Mouse (Mus musculus) lung, embryonic 15.5 days (tissue): ENCODE data around the gene Rnf44. TPM values are rescaled to one million over a fixed set of nuclear protein-coding genes. Genes with fewer than 3 reads are reported as not detected.

Experiments used
- ATAC-seq: fragments of 200-750 bp; cut with Nextera tagmentation; 2 replicates; pipeline ENCODE4 v1.8.0; 2017; ENCODE audit warnings: moderate number of reproducible peaks, borderline replicate concordance; ENCODE audit not compliant: low FRiP score, low TSS enrichment; ENCODE audit errors: extremely low read depth
- H3K27ac ChIP-seq: fragments of 300-500 bp; sonication (generic); 2 replicates; pipeline ENCODE4 v1.5.1; 2015; ENCODE audit warnings: moderate library complexity, mild to moderate bottlenecking, inconsistent platforms
- H3K27me3 ChIP-seq: fragments of 300-500 bp; sonication (generic); 2 replicates; pipeline ENCODE4 v1.6.1; 2015; ENCODE audit warnings: inconsistent platforms
- H3K36me3 ChIP-seq: fragments of 300-500 bp; sonication (generic); 2 replicates; pipeline ENCODE4 v1.6.1; 2015; ENCODE audit warnings: inconsistent platforms
- H3K4me1 ChIP-seq: fragments of 300-500 bp; sonication (generic); 2 replicates; pipeline ENCODE4 v1.6.1; 2015; ENCODE audit warnings: inconsistent platforms
- H3K4me2 ChIP-seq: fragments of 300-500 bp; sonication (generic); 2 replicates; pipeline ENCODE4 v1.6.1; 2015; ENCODE audit warnings: inconsistent platforms, mild to moderate bottlenecking, moderate library complexity
- H3K4me3 ChIP-seq: fragments of 300-500 bp; sonication (generic); 2 replicates; pipeline ENCODE4 v1.5.1; 2015; ENCODE audit warnings: mild to moderate bottlenecking, inconsistent platforms
- H3K9ac ChIP-seq: fragments of 300-500 bp; sonication (generic); 2 replicates; pipeline ENCODE4 v1.6.1; 2015; ENCODE audit warnings: inconsistent platforms
- H3K9me3 ChIP-seq: fragments of 300-500 bp; sonication (generic); 2 replicates; pipeline ENCODE4 v1.6.1; 2016; ENCODE audit warnings: inconsistent platforms
- WGBS: fragments of 180-500 bp; shearing (Covaris S2); methylation state at CpG from one replicate; pipeline ENCODE4 v1.1.7; 2015; 5-methylcytosine and 5-hydroxymethylcytosine counted together
- polyA plus RNA-seq: library from polyadenylated mRNA; unstranded; fragments of >200 nt; fragmentation: Nextera tagmentation; extraction: Ambion mirVana; gene quantifications from 2 replicates; pipeline ENCODE4 v1.2.1, GENCODE M21; 2015

The Rnf44 gene
- 52.2 and 53.0 TPM in 2 replicates for polyA plus RNA-seq

DNA sequence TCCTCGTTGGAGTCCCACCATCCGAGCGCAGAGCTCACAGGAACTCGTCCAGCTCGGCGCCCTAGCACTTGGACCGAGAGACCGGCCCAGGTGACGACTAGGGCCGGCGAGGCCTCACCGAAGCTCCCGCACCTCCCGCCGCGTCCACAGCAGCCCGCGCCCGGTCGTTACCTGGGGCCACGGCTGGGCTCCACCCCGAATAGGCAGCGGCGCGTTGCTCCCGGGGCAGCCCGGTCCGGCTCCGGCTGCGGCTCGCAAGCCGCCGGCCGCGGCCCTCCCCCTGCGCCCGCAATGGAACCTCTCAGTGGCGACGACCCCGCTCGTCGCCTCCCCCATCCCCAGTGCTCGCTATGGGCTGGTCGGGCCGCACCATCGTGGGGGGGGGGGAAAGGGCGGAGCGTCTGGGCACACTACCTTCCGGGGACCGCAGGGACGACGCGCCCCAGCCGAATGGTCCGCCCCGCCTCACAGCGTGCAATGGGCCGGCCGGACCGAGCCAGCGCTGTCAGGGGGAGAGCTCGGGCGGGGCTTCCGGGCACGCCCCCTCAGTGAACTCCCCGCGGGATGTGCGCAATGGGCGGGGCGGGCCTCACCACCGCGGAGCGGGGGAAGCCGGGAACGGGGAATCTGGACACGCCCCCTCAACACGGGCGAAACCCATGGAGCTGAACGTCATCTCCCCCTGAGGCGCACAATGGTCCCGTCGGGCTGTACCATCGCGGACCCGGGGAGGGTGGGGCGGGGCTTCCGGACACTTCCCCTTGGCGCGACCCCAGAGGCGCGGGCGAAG, at the start of gene Rnf44:
Gene Rnf44 (minus strand): TSS at position 350 of the 790 bp plus-strand sequence.
- no peaks in the 10 kb centered on the region for H3K36me3 ChIP-seq
- H3K9ac ChIP-seq: peak within 1 kb of the TSS; percentile 96
- peak within 1 kb of the TSS; percentile 93 for H3K27ac ChIP-seq
- peak within 1 kb of the TSS; percentile 96 for H3K4me3 ChIP-seq
- no peaks in the 10 kb centered on the region for H3K9me3 ChIP-seq
- H3K27me3 ChIP-seq: no peaks in the 10 kb centered on the region
- ATAC-seq: peak; percentile 99
- H3K4me1 ChIP-seq: peaks cover 35% of the 10 kb centered on the region
- peak within 1 kb of the TSS; percentile 89 for H3K4me2 ChIP-seq
- WGBS: under 1% methylated on average over 70 of the region's 92 CpGs

DNA sequence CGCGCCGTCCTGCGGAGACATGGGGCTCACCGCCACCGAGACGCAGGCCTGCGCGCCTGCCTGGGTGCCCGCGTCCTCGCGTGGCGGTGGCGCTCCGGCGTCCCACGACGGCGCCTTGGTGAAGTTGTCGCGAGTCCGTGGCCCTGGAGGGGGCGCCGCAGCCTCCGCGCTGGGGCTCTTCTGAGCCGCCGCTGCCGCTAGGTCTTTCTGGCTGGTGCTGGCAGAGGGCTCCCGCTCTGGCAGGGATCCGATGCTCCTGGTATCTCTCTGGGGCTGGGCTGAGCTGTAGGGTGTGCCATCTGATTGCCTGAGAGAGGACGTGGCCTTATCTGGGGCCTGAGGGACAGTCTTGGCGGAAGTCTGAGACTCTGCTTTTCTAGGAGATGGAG, 44.5 kb upstream of the Rnf44 start:
- no peak for ATAC-seq
- no peaks in the 10 kb centered on the region for H3K9me3 ChIP-seq
- peaks cover 7% of the 10 kb centered on the region for H3K4me1 ChIP-seq
- no peak overlapping the region for H3K27ac ChIP-seq
- H3K4me3 ChIP-seq: peak overlapping the region; percentile 39
- peaks cover 57% of the 10 kb centered on the region for H3K27me3 ChIP-seq
- H3K4me2 ChIP-seq: peak overlapping the region; percentile 67
- H3K9ac ChIP-seq: no peak overlapping the region
- WGBS: 1% methylated on average over 26 of the region's 34 CpGs
- no peaks in the 10 kb centered on the region for H3K36me3 ChIP-seq

DNA sequence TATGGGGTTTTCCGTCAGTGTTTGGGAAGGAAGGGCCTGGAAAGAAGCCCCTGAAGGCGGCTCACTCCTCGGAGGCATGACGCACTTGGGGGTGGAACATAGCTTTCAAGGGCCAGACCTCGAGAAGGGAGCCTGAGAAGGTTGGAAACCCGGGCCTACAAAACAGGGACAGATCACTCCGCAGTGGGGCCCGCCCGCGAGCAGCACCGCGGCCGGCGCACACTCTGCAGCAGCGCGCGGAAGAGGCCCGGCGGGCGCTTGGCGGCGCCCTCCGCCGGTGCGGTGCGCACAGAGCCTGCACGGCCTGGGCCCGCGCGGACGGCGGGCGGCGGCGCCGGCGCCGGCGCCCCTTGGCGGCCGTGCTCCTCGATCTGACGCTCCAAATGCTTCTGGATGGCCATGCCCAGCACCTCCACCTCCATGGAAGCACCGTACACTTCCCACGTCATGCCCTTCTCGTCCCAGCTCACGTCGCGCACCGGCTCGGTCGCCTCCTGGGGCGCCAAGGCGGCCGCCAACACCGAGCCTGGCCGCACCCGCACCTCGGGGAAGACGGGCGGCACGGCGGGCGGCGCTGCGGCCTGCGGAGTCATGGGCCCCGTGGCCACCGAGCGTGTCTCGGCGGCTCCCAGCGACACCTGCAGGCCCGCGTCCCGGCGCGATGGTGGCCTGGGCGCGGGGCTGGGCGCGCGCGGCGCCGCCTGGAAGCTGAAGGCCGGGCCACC, 43.9 kb upstream of the Rnf44 start:
- no peak for ATAC-seq
- no peak overlapping the region; the same call in 1 of the 2 replicates for H3K9ac ChIP-seq
- no peaks in the 10 kb centered on the region for H3K36me3 ChIP-seq
- H3K27me3 ChIP-seq: peaks cover 56% of the 10 kb centered on the region
- WGBS: under 1% methylated on average over 83 of the region's 87 CpGs
- peak overlapping the region; percentile 39 for H3K4me3 ChIP-seq
- peak overlapping the region; percentile 67 for H3K4me2 ChIP-seq
- H3K9me3 ChIP-seq: no peaks in the 10 kb centered on the region
- H3K4me1 ChIP-seq: peaks cover 7% of the 10 kb centered on the region
- no peak overlapping the region for H3K27ac ChIP-seq

DNA sequence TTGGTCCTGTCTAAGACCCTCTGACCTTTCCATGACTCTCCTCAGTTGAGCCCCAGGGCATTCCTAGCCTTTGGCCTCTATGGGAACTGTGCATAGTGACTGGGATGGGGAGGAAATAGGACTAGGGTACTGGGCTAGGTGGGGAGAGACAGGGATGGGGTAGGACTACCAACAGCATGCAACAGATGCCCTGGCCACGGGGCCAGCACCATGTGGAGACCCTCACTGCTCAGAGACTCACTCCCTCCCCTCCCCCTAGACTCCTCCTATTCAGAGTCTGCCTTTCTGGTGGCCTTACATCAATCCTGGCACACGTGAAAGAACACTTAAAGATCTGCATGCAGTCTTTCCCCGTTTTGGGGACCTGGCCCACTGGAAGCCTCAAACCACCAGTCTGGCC, 43.2 kb upstream of the Rnf44 start:
- peak overlapping the region; percentile 39; the same call in 1 of the 2 replicates for H3K4me3 ChIP-seq
- no peak overlapping the region for H3K4me2 ChIP-seq
- H3K4me1 ChIP-seq: peaks cover 7% of the 10 kb centered on the region
- 14% methylated on average over 3 of the region's 3 CpGs for WGBS
- no peaks in the 10 kb centered on the region for H3K9me3 ChIP-seq
- no peaks in the 10 kb centered on the region for H3K36me3 ChIP-seq
- H3K9ac ChIP-seq: no peak overlapping the region
- H3K27ac ChIP-seq: no peak overlapping the region
- peaks cover 50% of the 10 kb centered on the region for H3K27me3 ChIP-seq
- ATAC-seq: no peak

DNA sequence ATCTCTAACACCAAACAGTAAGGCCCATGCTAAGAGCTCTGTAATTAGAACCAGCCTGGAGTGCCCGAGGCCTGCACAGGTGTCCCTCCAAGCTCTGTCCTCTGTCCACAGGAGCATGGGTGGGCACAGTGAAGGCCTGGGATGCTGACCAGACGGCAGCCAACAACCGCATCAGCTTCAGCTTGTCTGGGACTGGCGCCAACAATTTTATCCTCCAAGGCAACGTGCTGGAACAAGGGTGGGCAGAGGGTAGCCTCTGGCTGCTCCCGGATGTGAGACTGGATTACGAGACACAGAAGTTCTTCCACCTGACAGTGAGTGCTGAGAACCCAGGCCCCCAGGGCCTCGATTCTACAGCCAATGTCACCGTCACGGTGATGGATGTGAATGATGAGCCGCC, 32.4 kb upstream of the Rnf44 start:
- ATAC-seq: no peak
- Histone ChIP-seq H3K27ac (no peak overlapping the region), H3K4me3 (no peak overlapping the region), H3K36me3 (no peaks in the 10 kb centered on the region), H3K4me1 (no peaks in the 10 kb centered on the region), H3K9ac (no peak overlapping the region), H3K4me2 (no peak overlapping the region), H3K27me3 (no peaks in the 10 kb centered on the region), H3K9me3 (no peaks in the 10 kb centered on the region)
- WGBS: 53% methylated on average over 11 of the region's 11 CpGs

DNA sequence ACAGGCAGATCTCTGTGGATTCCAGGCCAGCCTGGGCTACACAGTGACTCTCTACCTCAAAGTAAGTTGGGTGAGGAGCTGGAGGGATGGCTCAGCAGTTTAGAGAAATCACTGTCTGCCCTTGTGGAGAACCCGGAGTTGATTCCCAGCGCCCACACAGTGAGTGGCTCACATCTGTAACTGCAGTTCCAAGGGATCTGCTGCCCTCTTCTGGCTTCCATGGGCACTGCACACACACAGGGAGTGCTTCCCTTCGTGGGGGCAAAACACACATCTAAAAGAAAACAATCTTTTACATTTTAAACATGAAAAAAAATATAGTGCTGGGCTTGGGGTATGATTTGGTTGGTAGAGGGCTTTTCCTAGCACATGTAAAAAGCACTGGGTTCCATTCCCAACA, 29.4 kb upstream of the Rnf44 start:
- no peaks in the 10 kb centered on the region for H3K9me3 ChIP-seq
- no peak for ATAC-seq
- WGBS: 83% methylated on average over 3 of the region's 3 CpGs

DNA sequence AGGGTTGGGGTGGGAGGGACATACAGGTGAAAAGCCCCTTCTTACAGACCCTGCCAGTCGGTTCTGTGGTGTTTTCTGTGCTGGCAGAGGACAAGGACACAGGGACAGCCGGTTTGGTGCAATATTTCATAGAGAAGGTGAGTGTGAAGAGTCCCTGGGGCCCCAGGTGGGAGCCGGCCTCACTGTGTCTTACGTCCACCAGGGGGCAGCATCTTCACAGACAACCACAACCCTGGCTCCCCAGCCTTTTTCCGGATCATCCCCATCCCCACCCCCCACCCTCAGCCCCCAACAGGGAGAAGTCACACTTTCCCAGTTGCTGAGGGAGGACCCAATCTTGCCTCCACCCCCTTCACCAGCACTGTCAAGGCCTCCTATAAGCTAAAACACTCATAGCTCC, 23.2 kb upstream of the Rnf44 start:
- 2% methylated on average over 5 of the region's 5 CpGs for WGBS
- no peak for ATAC-seq
- H3K27ac ChIP-seq: no peak overlapping the region

More for the DNA sequence above, 29.4 kb upstream of the Rnf44 start:
- Histone ChIP-seq H3K4me2 (no peak overlapping the region), H3K27me3 (no peaks in the 10 kb centered on the region), H3K4me1 (no peaks in the 10 kb centered on the region), H3K9ac (no peak overlapping the region), H3K27ac (no peak overlapping the region), H3K36me3 (no peaks in the 10 kb centered on the region), H3K4me3 (no peak overlapping the region)

DNA sequence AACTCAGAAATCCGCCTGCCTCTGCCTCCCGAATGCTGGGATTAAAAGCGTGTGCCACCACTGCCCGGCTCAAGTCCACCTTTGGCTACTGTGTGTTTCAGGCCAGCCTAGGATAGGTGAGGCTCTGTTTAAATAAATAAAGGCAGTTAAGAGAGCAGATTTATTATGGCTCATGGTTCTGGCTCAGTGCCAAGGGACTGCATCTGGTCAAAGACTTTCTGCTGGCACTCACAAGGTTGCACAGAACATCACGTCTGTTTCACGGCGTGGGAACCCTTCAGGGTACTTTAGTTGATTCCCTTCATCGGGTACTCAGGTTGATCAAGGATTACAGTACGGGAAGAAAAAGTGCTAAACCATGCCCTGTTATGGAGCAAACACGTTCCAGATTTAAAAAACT, 21.3 kb upstream of the Rnf44 start:
- H3K36me3 ChIP-seq: no peaks in the 10 kb centered on the region
- no peaks in the 10 kb centered on the region for H3K27me3 ChIP-seq
- H3K4me2 ChIP-seq: no peak overlapping the region
- no peak for ATAC-seq
- no peak overlapping the region for H3K27ac ChIP-seq
- H3K4me3 ChIP-seq: no peak overlapping the region
- 64% methylated on average over 10 of the region's 10 CpGs for WGBS
- H3K4me1 ChIP-seq: no peaks in the 10 kb centered on the region
- no peaks in the 10 kb centered on the region for H3K9me3 ChIP-seq
- H3K9ac ChIP-seq: no peak overlapping the region

More for the DNA sequence above, 23.2 kb upstream of the Rnf44 start:
- Histone ChIP-seq H3K36me3 (no peaks in the 10 kb centered on the region), H3K4me3 (no peak overlapping the region), H3K9ac (no peak overlapping the region), H3K4me2 (no peak overlapping the region), H3K27me3 (no peaks in the 10 kb centered on the region), H3K4me1 (no peaks in the 10 kb centered on the region), H3K9me3 (no peaks in the 10 kb centered on the region)

DNA sequence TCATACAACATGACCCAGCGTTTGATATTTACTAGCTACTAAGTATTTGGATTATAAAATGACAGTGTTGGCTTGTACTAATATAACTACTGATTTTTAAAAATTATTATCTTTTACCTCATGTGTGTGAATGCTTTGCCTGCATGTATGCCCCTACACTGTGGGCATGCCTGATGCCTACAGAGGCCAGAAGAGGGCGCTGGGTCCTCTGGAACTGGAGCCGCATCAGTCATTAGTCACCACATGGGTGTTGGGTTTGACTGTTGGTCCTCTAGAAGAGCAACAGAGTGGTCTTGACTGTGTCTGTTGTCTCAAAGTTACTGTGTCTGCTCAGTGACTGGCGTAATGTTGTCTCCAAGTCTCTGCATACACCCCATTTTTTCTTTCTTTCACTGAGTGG, 20.7 kb upstream of the Rnf44 start:
- Histone ChIP-seq H3K4me2 (no peak overlapping the region), H3K4me3 (no peak overlapping the region)
- ATAC-seq: no peak

DNA sequence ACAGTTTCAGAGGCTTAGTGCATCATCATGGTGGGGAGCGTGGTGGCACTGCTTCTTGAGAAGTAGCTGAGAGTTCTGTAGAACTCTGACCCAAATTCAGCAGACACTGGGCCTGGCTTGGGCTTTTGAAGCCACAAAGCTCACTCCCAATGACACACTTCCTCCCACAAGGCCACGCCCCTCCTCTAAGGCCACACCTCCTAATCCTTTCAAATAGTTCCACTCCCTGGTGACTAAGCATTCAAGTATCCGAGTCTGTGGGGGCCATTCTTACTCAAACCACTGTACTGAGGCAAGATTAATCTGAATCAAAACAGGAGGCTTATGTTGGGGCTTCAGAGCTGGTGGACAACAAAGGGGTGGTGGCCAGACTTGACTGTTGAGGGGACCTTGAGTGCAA, 17.2 kb upstream of the Rnf44 start:
- Histone ChIP-seq H3K4me3 (no peak overlapping the region), H3K27me3 (no peaks in the 10 kb centered on the region), H3K4me1 (no peaks in the 10 kb centered on the region), H3K4me2 (no peak overlapping the region), H3K9me3 (no peaks in the 10 kb centered on the region), H3K27ac (no peak overlapping the region), H3K9ac (no peak overlapping the region), H3K36me3 (no peaks in the 10 kb centered on the region)
- no peak for ATAC-seq
- 69% methylated on average over 3 of the region's 3 CpGs for WGBS

More for the DNA sequence above, 20.7 kb upstream of the Rnf44 start:
- no peak overlapping the region for H3K9ac ChIP-seq
- H3K36me3 ChIP-seq: no peaks in the 10 kb centered on the region
- no peak overlapping the region for H3K27ac ChIP-seq
- H3K9me3 ChIP-seq: no peaks in the 10 kb centered on the region
- H3K27me3 ChIP-seq: no peaks in the 10 kb centered on the region
- 39% methylated on average over 4 of the region's 4 CpGs for WGBS
- H3K4me1 ChIP-seq: no peaks in the 10 kb centered on the region

DNA sequence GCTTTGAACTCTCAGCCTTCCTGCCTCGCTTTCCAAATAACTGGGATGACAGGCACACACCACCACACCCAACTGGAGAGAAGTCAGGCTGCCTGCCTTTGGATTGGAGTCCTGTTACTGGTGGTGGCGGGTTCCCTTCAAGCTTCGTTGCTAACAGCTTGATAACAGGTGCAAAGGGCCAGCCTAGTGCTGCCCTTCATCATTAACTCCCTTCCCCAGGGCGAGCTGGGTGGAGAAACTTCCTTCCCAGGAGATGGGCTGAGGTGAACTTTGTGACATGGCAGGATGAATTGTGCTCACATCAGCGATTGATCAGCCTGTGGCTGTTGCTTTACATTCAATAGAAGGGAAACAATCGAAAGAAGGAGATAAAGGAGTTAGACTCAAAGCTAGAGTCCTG, 11.2 kb upstream of the Rnf44 start:
- Histone ChIP-seq H3K4me1 (no peaks in the 10 kb centered on the region), H3K9me3 (no peaks in the 10 kb centered on the region), H3K27me3 (no peaks in the 10 kb centered on the region), H3K36me3 (no peaks in the 10 kb centered on the region), H3K4me3 (no peak overlapping the region), H3K27ac (no peak overlapping the region), H3K9ac (no peak overlapping the region), H3K4me2 (no peak overlapping the region)
- 44% methylated on average over 6 of the region's 6 CpGs for WGBS
- no peak for ATAC-seq

DNA sequence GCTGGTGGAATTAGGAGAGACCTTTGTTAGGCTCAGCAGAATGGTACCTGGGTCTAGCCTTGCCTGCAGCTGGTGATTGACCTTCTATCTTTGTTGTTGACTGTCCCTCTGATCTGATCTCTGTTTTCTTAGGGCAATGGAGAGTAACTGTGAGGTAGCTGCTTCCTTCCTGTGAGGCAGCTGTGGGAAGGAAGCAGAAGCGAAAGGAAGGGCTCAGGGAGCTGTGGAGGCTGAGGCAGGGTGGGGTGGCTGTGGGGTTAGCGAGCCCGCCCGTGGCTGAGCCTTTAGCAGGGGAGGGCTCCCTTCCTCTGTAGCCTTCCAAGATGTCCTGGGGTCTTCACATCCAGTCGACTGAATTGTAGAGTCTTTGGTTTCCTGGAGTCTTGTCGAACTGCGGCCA, 8.8 kb upstream of the Rnf44 start:
- Histone ChIP-seq H3K9ac (no peak overlapping the region), H3K9me3 (no peaks in the 10 kb centered on the region), H3K27ac (no peak overlapping the region), H3K4me1 (no peaks in the 10 kb centered on the region), H3K4me3 (no peak overlapping the region), H3K36me3 (no peaks in the 10 kb centered on the region), H3K4me2 (no peak overlapping the region), H3K27me3 (no peaks in the 10 kb centered on the region)
- 67% methylated on average over 7 of the region's 7 CpGs for WGBS
- no peak for ATAC-seq
